Mouse (Mus musculus): ENCODE results near the gene Ski. TPM values are rescaled to one million over a fixed set of nuclear protein-coding genes. Genes with fewer than 3 reads are reported as not detected.

Gene Ski
- polyA plus RNA-seq, 1 experiment from 2014 or later: 14.6 TPM

DNA sequence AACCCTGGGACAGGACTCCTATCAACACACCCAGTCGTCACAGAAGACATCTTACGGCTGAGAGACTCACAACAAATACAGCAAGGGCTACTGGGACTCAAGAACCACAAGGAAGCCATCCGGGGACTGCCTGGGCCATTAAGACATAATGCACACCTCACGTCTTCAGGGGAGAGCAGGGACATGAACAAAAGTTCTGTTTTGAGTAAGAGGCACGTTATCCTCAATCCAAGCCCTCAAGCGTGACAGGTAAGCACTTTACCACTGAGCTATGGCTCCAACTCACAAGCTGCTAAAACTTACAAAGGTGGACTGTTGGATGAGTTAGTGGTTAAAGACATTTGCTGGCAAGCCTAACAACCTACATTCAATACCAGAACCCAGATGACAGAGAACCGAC is 39.2 kb downstream of the Ski start:
- Histone ChIP-seq H3K4me1 (ENCODE audit: control insufficient read depth, insufficient read depth, low read length) (peaks cover 64% of the 10 kb centered on the region), H3K27ac (ENCODE audit: low read depth, low read length) (no peak overlapping the region), H3K27me3 (ENCODE audit: control insufficient read depth, insufficient read depth, low read length) (no peaks in the 10 kb centered on the region), H3K4me3 (ENCODE audit: low read depth, low read length) (no peak overlapping the region), H3K4me2 (no peak overlapping the region), H3K36me3 (ENCODE audit: control insufficient read depth, insufficient read depth, low read length) (no peaks in the 10 kb centered on the region), H3K9me3 (replicated peaks; ENCODE audit: control insufficient read depth, low read length) (no peaks in the 10 kb centered on the region), H3K9ac (ENCODE audit: low read depth, low read length) (no peak overlapping the region)
- WGBS (ENCODE audit: insufficient replicate concordance): 87% methylated on average over 7 of the region's 7 CpGs
- no peak for ATAC-seq (replicated peaks; ENCODE audit: insufficient number of reproducible peaks, low FRiP score, low TSS enrichment)

GRCm38 (mm10) chr4:155178981-155179512 is 43.3 kb downstream of the Ski start:
- H3K4me2 ChIP-seq: peak overlapping the region; percentile 52
- no peak overlapping the region for H3K4me3 ChIP-seq (ENCODE audit: low read depth, low read length)
- peak overlapping the region; percentile 94 for H3K27ac ChIP-seq (ENCODE audit: low read depth, low read length)
- H3K9me3 ChIP-seq (replicated peaks; ENCODE audit: control insufficient read depth, low read length): no peaks in the 10 kb centered on the region
- H3K27me3 ChIP-seq (ENCODE audit: control insufficient read depth, insufficient read depth, low read length): no peaks in the 10 kb centered on the region
- WGBS (ENCODE audit: insufficient replicate concordance): 39% methylated on average over 3 of the region's 3 CpGs
- H3K36me3 ChIP-seq (ENCODE audit: control insufficient read depth, insufficient read depth, low read length): no peaks in the 10 kb centered on the region
- peaks cover 65% of the 10 kb centered on the region for H3K4me1 ChIP-seq (ENCODE audit: control insufficient read depth, insufficient read depth, low read length)
- H3K9ac ChIP-seq (ENCODE audit: low read depth, low read length): peak overlapping the region; percentile 59
- ATAC-seq (replicated peaks; ENCODE audit: insufficient number of reproducible peaks, low FRiP score, low TSS enrichment): no peak

DNA sequence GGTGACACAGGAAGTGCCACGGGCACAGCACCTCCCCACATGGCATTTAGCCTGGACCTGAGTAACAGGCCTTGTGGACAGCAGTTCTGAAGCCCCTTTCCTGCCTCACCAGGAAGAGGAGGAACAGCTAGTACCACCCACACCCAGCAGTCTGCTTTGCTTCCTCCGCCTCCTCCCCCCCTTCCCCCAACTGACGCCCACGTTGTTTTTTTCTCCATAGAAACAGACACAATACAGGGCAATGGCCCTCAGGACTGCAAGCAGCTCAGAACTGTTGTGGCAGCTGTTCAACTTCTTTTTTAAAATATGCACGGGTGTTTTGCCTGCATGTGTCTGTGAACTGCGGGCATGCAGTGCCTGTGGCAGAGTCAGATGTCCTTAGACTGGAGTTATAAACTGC is 44.1 kb downstream of the Ski start:
- Histone ChIP-seq H3K9ac (ENCODE audit: low read depth, low read length) (peak overlapping the region; percentile 59), H3K4me1 (ENCODE audit: control insufficient read depth, insufficient read depth, low read length) (peaks cover 65% of the 10 kb centered on the region), H3K27me3 (ENCODE audit: control insufficient read depth, insufficient read depth, low read length) (no peaks in the 10 kb centered on the region), H3K4me2 (peak overlapping the region; percentile 52), H3K4me3 (ENCODE audit: low read depth, low read length) (no peak overlapping the region), H3K27ac (ENCODE audit: low read depth, low read length) (peak overlapping the region; percentile 94), H3K36me3 (ENCODE audit: control insufficient read depth, insufficient read depth, low read length) (no peaks in the 10 kb centered on the region), H3K9me3 (replicated peaks; ENCODE audit: control insufficient read depth, low read length) (no peaks in the 10 kb centered on the region)
- ATAC-seq (replicated peaks; ENCODE audit: insufficient number of reproducible peaks, low FRiP score, low TSS enrichment): no peak
- WGBS (ENCODE audit: insufficient replicate concordance): 11% methylated on average over 6 of the region's 6 CpGs

GRCm38 (mm10) chr4:155176210-155176609 is 46.2 kb downstream of the Ski start:
- no peaks in the 10 kb centered on the region for H3K27me3 ChIP-seq (ENCODE audit: control insufficient read depth, insufficient read depth, low read length)
- no peak overlapping the region for H3K4me3 ChIP-seq (ENCODE audit: low read depth, low read length)
- H3K9ac ChIP-seq (ENCODE audit: low read depth, low read length): no peak overlapping the region
- WGBS (ENCODE audit: insufficient replicate concordance): 44% methylated on average over 3 of the region's 3 CpGs
- no peak overlapping the region for H3K4me2 ChIP-seq
- no peak overlapping the region for H3K27ac ChIP-seq (ENCODE audit: low read depth, low read length)
- H3K9me3 ChIP-seq (replicated peaks; ENCODE audit: control insufficient read depth, low read length): no peaks in the 10 kb centered on the region
- no peaks in the 10 kb centered on the region for H3K36me3 ChIP-seq (ENCODE audit: control insufficient read depth, insufficient read depth, low read length)
- ATAC-seq (replicated peaks; ENCODE audit: insufficient number of reproducible peaks, low FRiP score, low TSS enrichment): no peak
- peaks cover 85% of the 10 kb centered on the region for H3K4me1 ChIP-seq (ENCODE audit: control insufficient read depth, insufficient read depth, low read length)

DNA sequence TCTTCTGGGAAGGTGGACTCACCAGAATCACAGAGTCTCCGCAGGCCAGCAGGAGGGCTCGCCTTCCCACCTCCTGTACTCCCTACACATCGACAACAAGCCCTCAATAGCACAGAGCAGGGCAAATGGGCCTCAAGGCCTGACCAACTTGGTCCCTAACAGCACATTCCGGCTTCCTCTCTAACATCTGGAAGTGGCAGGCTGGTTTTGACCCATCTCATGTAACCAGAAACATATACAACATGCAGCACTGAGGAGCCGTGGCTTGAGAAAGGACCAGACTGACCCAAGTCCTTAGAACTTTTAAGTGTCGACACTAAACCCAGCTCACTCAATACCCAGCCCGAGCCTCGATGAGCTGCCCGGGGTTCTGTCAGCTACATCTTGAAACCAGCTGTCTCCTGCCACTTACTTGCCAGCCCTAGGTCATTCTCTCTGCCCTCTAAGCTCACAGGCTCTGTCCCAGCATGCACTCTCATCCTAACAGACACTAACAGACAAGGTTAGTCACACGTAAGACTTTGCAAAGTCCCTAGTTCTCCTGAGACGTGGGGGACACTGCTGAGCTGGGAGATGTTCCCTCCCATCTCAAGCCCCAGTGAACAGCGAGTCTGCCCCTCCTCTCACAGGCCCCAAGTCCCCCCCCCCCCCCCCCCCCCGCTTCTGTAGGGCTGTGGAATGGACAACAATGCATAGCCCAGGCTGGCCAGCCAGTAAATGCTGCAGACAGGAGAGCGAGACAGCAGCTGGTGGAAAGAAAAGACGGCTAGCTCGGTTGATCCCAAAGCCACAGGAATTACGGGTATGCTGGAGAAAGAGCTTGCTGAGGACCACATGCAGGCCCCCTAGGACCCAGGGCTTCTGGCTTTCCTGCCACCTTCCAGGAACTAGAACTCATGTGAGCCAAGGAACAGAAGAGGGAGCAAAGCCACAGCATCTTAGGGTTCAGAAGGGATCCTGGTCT is 48.3 kb downstream of the Ski start:
- no peak overlapping the region for H3K4me3 ChIP-seq (ENCODE audit: low read depth, low read length)
- peaks cover 90% of the 10 kb centered on the region for H3K4me1 ChIP-seq (ENCODE audit: control insufficient read depth, insufficient read depth, low read length)
- WGBS (ENCODE audit: insufficient replicate concordance): 17% methylated on average over 16 of the region's 17 CpGs

GRCm38 (mm10) chr4:155172909-155173821 is 49.2 kb downstream of the Ski start:
- Histone ChIP-seq H3K9me3 (replicated peaks; ENCODE audit: control insufficient read depth, low read length) (no peaks in the 10 kb centered on the region), H3K27ac (ENCODE audit: low read depth, low read length) (peak overlapping the region; percentile 96), H3K4me3 (ENCODE audit: low read depth, low read length) (no peak overlapping the region), H3K36me3 (ENCODE audit: control insufficient read depth, insufficient read depth, low read length) (no peaks in the 10 kb centered on the region), H3K9ac (ENCODE audit: low read depth, low read length) (peak overlapping the region; percentile 62), H3K4me2 (peak overlapping the region; percentile 59), H3K4me1 (ENCODE audit: control insufficient read depth, insufficient read depth, low read length) (peaks cover 84% of the 10 kb centered on the region), H3K27me3 (ENCODE audit: control insufficient read depth, insufficient read depth, low read length) (no peaks in the 10 kb centered on the region)
- peak; percentile 81 for ATAC-seq (replicated peaks; ENCODE audit: insufficient number of reproducible peaks, low FRiP score, low TSS enrichment)
- WGBS (ENCODE audit: insufficient replicate concordance): 10% methylated on average over 21 of the region's 21 CpGs

More for the DNA sequence above, 48.3 kb downstream of the Ski start:
- H3K27me3 ChIP-seq (ENCODE audit: control insufficient read depth, insufficient read depth, low read length): no peaks in the 10 kb centered on the region
- peak overlapping the region; percentile 35; the same call in 1 of the 2 replicates for H3K9ac ChIP-seq (ENCODE audit: low read depth, low read length)
- no peak for ATAC-seq (replicated peaks; ENCODE audit: insufficient number of reproducible peaks, low FRiP score, low TSS enrichment)
- H3K9me3 ChIP-seq (replicated peaks; ENCODE audit: control insufficient read depth, low read length): no peaks in the 10 kb centered on the region
- H3K36me3 ChIP-seq (ENCODE audit: control insufficient read depth, insufficient read depth, low read length): no peaks in the 10 kb centered on the region
- H3K27ac ChIP-seq (ENCODE audit: low read depth, low read length): peak overlapping the region; percentile 96
- H3K4me2 ChIP-seq: peak overlapping the region; percentile 59

DNA sequence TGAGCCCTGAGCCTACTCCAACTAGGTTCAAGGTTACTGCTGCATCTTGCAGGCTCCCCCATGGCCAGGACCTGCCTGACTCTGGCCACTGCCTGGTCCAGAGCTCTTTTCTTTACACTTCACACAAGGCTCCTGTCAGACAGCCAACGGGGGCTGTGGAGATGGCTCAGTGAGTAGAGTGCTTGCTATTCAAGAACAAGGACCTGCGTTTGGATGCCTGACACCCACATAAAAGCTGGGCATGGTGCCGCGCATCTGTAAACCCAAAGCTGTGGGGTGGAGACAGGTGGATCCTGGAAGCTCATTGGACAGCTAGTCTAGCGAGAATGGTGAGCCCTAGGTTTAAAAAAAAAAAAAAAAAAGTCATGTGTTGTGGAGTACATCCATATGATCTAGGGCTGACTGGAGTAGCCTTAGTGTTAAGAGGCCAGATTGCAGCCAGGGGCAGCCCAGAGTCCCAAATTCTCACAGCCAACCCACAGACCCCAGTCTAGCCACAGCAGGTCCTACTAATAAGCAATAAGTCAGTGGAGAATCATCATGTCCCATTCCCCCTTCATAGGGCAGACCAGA is 50.3 kb downstream of the Ski start:
- ATAC-seq (replicated peaks; ENCODE audit: insufficient number of reproducible peaks, low FRiP score, low TSS enrichment): no peak
- H3K4me2 ChIP-seq: peak overlapping the region; percentile 59; the same call in 1 of the 2 replicates

More for the DNA sequence above, 50.3 kb downstream of the Ski start:
- 81% methylated on average over 5 of the region's 5 CpGs for WGBS (ENCODE audit: insufficient replicate concordance)
- H3K9me3 ChIP-seq (replicated peaks; ENCODE audit: control insufficient read depth, low read length): no peaks in the 10 kb centered on the region
- H3K9ac ChIP-seq (ENCODE audit: low read depth, low read length): no peak overlapping the region
- H3K36me3 ChIP-seq (ENCODE audit: control insufficient read depth, insufficient read depth, low read length): no peaks in the 10 kb centered on the region
- peaks cover 73% of the 10 kb centered on the region for H3K4me1 ChIP-seq (ENCODE audit: control insufficient read depth, insufficient read depth, low read length)
- no peaks in the 10 kb centered on the region for H3K27me3 ChIP-seq (ENCODE audit: control insufficient read depth, insufficient read depth, low read length)
- H3K27ac ChIP-seq (ENCODE audit: low read depth, low read length): no peak overlapping the region; the same call in 1 of the 2 replicates
- no peak overlapping the region for H3K4me3 ChIP-seq (ENCODE audit: low read depth, low read length)
